Mouse (Mus musculus): ENCODE measurements at regions not wholly inside any gene's neighbourhood (a gene's known extent, or its start where the extent isn't known, plus 50 kb on each side); places are given as distances from the start of the nearest gene placed in this dataset.
A peak's percentile ranks its signal among the peaks of the same experiment; 100 is the strongest.

- H3K9ac ChIP-seq (replicated peaks; ENCODE audit: low read depth), result no peak overlapping the region
- TF ChIP-seq CTCF (IDR thresholded peaks at IDR 0.05) (no peak), EP300 (IDR thresholded peaks at IDR 0.05) (no peak)
- no peak overlapping the region for H3K27ac ChIP-seq (ENCODE audit: low read length)
- ATAC-seq, result no peak
- H3K4me1 ChIP-seq (ENCODE audit: insufficient read depth, low read depth, low read length), result no peaks in the 10 kb centered on the region
- H3K4me3 ChIP-seq (ENCODE audit: low read depth, low read length), result no peak overlapping the region
- no peaks in the 10 kb centered on the region for H3K9me3 ChIP-seq (ENCODE audit: low read length)
- no peaks in the 10 kb centered on the region for H3K27me3 ChIP-seq (replicated peaks; ENCODE audit: insufficient read depth, low read length)
- H3K4me2 ChIP-seq (replicated peaks; ENCODE audit: low read depth, low read length), result peak overlapping the region; percentile 30; the same call in 1 of the 2 replicates
- WGBS, result 52% methylated on average over 20 of the region's 22 CpGs
- no peak for DNase-seq (ENCODE audit: low spot score)
- H3K36me3 ChIP-seq (ENCODE audit: insufficient read depth, low read length), result no peaks in the 10 kb centered on the region
Observed at GRCm38 (mm10) chr2:133436913-133437843, 114.8 kb upstream of the Bmp2 start.

- WGBS, result 50% methylated on average over 4 of the region's 4 CpGs
- no peaks in the 10 kb centered on the region for H3K27me3 ChIP-seq (replicated peaks; ENCODE audit: insufficient read depth, low read length)
- no peaks in the 10 kb centered on the region for H3K4me1 ChIP-seq (ENCODE audit: insufficient read depth, low read depth, low read length)
- DNase-seq (ENCODE audit: low spot score), result no peak
- H3K27ac ChIP-seq (ENCODE audit: low read length), result no peak overlapping the region
- H3K9me3 ChIP-seq (ENCODE audit: low read length), result no peaks in the 10 kb centered on the region
- TF ChIP-seq CTCF (IDR thresholded peaks at IDR 0.05) (no peak), EP300 (IDR thresholded peaks at IDR 0.05) (no peak)
- peak overlapping the region; percentile 30; the same call in 1 of the 2 replicates for H3K4me2 ChIP-seq (replicated peaks; ENCODE audit: low read depth, low read length)
- H3K36me3 ChIP-seq (ENCODE audit: insufficient read depth, low read length), result no peaks in the 10 kb centered on the region
- H3K4me3 ChIP-seq (ENCODE audit: low read depth, low read length), result no peak overlapping the region
- no peak for ATAC-seq
- no peak overlapping the region for H3K9ac ChIP-seq (replicated peaks; ENCODE audit: low read depth)
Observed at GRCm38 (mm10) chr2:133438018-133438417, 113.9 kb upstream of the Bmp2 start.

DNA sequence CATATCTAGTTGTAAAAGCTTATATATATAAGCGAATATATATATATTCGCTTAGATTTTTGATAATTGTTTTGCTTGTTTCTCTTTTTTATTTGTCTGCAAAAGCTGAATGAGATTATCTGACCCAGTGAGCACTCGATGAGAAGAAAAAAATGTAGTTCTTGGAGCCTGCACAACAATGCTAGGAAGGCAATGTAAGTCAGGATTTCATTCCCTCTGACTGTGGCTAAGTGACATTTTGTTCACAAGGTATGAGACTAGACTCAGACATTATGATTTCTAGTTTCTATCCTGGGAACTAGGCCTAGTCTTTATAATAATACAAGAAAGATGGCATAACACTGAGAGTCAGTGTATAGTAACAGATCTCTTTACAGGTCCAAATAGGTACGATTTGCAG, 108.9 kb upstream of the Bmp2 start:
- WGBS, result 87% methylated on average over 4 of the region's 4 CpGs
- H3K27ac ChIP-seq (ENCODE audit: low read length), result no peak overlapping the region
- H3K4me3 ChIP-seq (ENCODE audit: low read depth, low read length), result no peak overlapping the region
- H3K36me3 ChIP-seq (ENCODE audit: insufficient read depth, low read length), result no peaks in the 10 kb centered on the region
- no peak overlapping the region for H3K9ac ChIP-seq (replicated peaks; ENCODE audit: low read depth)
- no peak overlapping the region for H3K4me2 ChIP-seq (replicated peaks; ENCODE audit: low read depth, low read length)
- ATAC-seq, result no peak
- no peaks in the 10 kb centered on the region for H3K4me1 ChIP-seq (ENCODE audit: insufficient read depth, low read depth, low read length)
- H3K9me3 ChIP-seq (ENCODE audit: low read length), result no peaks in the 10 kb centered on the region
- no peak for TF ChIP-seq EP300 (IDR thresholded peaks at IDR 0.05)
- TF ChIP-seq CTCF (IDR thresholded peaks at IDR 0.05), result no peak
- DNase-seq (ENCODE audit: low spot score), result no peak
- H3K27me3 ChIP-seq (replicated peaks; ENCODE audit: insufficient read depth, low read length), result no peaks in the 10 kb centered on the region

DNA sequence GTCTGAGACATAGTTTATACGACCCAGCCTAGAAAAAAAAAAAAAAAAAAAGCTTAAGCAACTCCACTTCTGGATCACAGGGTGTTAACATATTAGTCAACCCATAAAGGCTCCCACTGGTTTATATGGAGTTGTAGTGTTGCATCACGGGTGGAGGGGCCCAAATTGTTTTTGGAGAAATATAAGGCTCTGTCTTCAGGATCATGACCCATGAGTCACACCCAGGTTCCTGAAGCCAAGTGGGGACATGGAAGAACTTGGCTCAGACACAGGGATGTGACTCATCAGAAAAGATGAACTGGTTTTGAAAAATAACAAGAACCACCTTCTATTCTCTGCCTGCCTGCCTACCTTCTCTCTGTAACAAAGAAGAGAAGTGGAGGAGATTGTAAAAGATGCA, 108.5 kb upstream of the Bmp2 start:
- peak; percentile 44 for DNase-seq (ENCODE audit: low spot score)
- Histone ChIP-seq H3K4me2 (replicated peaks; ENCODE audit: low read depth, low read length) (no peak overlapping the region), H3K9me3 (ENCODE audit: low read length) (no peaks in the 10 kb centered on the region), H3K27me3 (replicated peaks; ENCODE audit: insufficient read depth, low read length) (no peaks in the 10 kb centered on the region), H3K4me1 (ENCODE audit: insufficient read depth, low read depth, low read length) (no peaks in the 10 kb centered on the region), H3K27ac (ENCODE audit: low read length) (no peak overlapping the region), H3K4me3 (ENCODE audit: low read depth, low read length) (no peak overlapping the region), H3K9ac (replicated peaks; ENCODE audit: low read depth) (no peak overlapping the region), H3K36me3 (ENCODE audit: insufficient read depth, low read length) (no peaks in the 10 kb centered on the region)
- WGBS, result 57% methylated on average over 2 of the region's 2 CpGs
- peak; percentile 32; the same call in 1 of the 2 replicates for ATAC-seq
- TF ChIP-seq CTCF (IDR thresholded peaks at IDR 0.05) (no peak), EP300 (IDR thresholded peaks at IDR 0.05) (no peak)

DNA sequence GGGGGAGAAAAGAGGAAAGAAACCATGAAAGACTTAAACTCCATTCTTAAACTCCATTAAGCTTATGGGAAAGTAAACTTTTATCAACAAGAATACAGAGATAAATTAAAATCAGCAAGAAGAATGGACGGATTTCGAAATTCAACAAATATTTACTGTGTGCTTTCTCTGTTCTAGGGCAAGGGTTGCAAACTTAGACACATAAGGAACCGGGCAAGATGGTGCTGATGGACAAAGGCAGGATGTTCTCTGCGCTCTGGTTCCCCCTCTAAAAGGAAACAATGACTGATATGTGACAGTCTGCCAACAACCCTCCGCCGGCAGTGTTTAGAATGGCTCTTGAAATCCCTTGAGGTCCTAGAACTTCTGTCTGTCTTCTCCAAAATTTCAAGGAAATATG, 99.0 kb upstream of the Bmp2 start:
- WGBS, result 33% methylated on average over 6 of the region's 6 CpGs
- TF ChIP-seq CTCF (IDR thresholded peaks at IDR 0.05) (no peak), EP300 (IDR thresholded peaks at IDR 0.05) (peak; percentile 48)
- Histone ChIP-seq H3K9me3 (ENCODE audit: low read length) (no peaks in the 10 kb centered on the region), H3K4me1 (ENCODE audit: insufficient read depth, low read depth, low read length) (no peaks in the 10 kb centered on the region), H3K27me3 (replicated peaks; ENCODE audit: insufficient read depth, low read length) (no peaks in the 10 kb centered on the region), H3K4me2 (replicated peaks; ENCODE audit: low read depth, low read length) (no peak overlapping the region), H3K9ac (replicated peaks; ENCODE audit: low read depth) (no peak overlapping the region), H3K27ac (ENCODE audit: low read length) (no peak overlapping the region), H3K36me3 (ENCODE audit: insufficient read depth, low read length) (no peaks in the 10 kb centered on the region), H3K4me3 (ENCODE audit: low read depth, low read length) (no peak overlapping the region)
- ATAC-seq (peak; percentile 43; the same call in 1 of the 2 replicates), DNase-seq (ENCODE audit: low spot score) (peak; percentile 45)

GRCm38 (mm10) chr2:133455484-133456170, 96.3 kb upstream of the Bmp2 start:
- no peak overlapping the region for H3K9ac ChIP-seq (replicated peaks; ENCODE audit: low read depth)
- H3K4me2 ChIP-seq (replicated peaks; ENCODE audit: low read depth, low read length), result no peak overlapping the region
- 52% methylated on average over 7 of the region's 7 CpGs for WGBS
- no peaks in the 10 kb centered on the region for H3K9me3 ChIP-seq (ENCODE audit: low read length)
- H3K36me3 ChIP-seq (ENCODE audit: insufficient read depth, low read length), result no peaks in the 10 kb centered on the region
- no peak for TF ChIP-seq CTCF (IDR thresholded peaks at IDR 0.05)
- TF ChIP-seq EP300 (IDR thresholded peaks at IDR 0.05), result no peak
- no peak for DNase-seq (ENCODE audit: low spot score)
- no peak overlapping the region for H3K27ac ChIP-seq (ENCODE audit: low read length)
- no peaks in the 10 kb centered on the region for H3K27me3 ChIP-seq (replicated peaks; ENCODE audit: insufficient read depth, low read length)
- H3K4me3 ChIP-seq (ENCODE audit: low read depth, low read length), result no peak overlapping the region
- ATAC-seq, result no peak
- no peaks in the 10 kb centered on the region for H3K4me1 ChIP-seq (ENCODE audit: insufficient read depth, low read depth, low read length)

Measured in lung, postnatal 0 days (tissue).